Mouse (Mus musculus): ENCODE measurements around the gene Spc25. TPM values are rescaled to one million over a fixed set of nuclear protein-coding genes. Genes with fewer than 3 reads are reported as not detected.

Spc25 gene
- polyA plus RNA-seq, 1 experiment from 2014 or later = 105 TPM

- H3K4me2 ChIP-seq (ENCODE audit: low read depth, low read length) = no peak overlapping the region
- no peaks in the 10 kb centered on the region for H3K9me3 ChIP-seq (ENCODE audit: low read length)
- no peak for DNase-seq
- no peaks in the 10 kb centered on the region for H3K36me3 ChIP-seq (replicated peaks; ENCODE audit: insufficient read depth, low read length)
- H3K27ac ChIP-seq (ENCODE audit: low read depth) = no peak overlapping the region
- H3K9ac ChIP-seq (replicated peaks) = no peak overlapping the region
- no peak for ATAC-seq
- H3K4me3 ChIP-seq (ENCODE audit: low read depth, low read length) = no peak overlapping the region
- H3K27me3 ChIP-seq (ENCODE audit: insufficient read depth, low read length) = no peaks in the 10 kb centered on the region
- no peak for TF ChIP-seq CTCF (IDR thresholded peaks at IDR 0.05; ENCODE audit: low read depth)
- TF ChIP-seq EP300 (IDR thresholded peaks at IDR 0.05; ENCODE audit: low read depth) = no peak
- H3K4me1 ChIP-seq (ENCODE audit: insufficient read depth) = no peaks in the 10 kb centered on the region
Measured at GRCm38 (mm10) chr2:69232101-69232500, 26.1 kb upstream of the Spc25 start.

- Histone ChIP-seq H3K4me2 (ENCODE audit: low read depth, low read length) (no peak overlapping the region), H3K36me3 (replicated peaks; ENCODE audit: insufficient read depth, low read length) (no peaks in the 10 kb centered on the region), H3K4me1 (ENCODE audit: insufficient read depth) (no peaks in the 10 kb centered on the region), H3K27me3 (ENCODE audit: insufficient read depth, low read length) (no peaks in the 10 kb centered on the region), H3K9ac (replicated peaks) (no peak overlapping the region), H3K27ac (ENCODE audit: low read depth) (no peak overlapping the region), H3K4me3 (ENCODE audit: low read depth, low read length) (no peak overlapping the region), H3K9me3 (ENCODE audit: low read length) (no peaks in the 10 kb centered on the region)
- DNase-seq (no peak), ATAC-seq (no peak)
- 76% methylated on average over 2 of the region's 2 CpGs for WGBS (ENCODE audit: insufficient replicate concordance)
- TF ChIP-seq CTCF (IDR thresholded peaks at IDR 0.05; ENCODE audit: low read depth) (no peak), EP300 (IDR thresholded peaks at IDR 0.05; ENCODE audit: low read depth) (no peak)
Measured at GRCm38 (mm10) chr2:69230137-69230536, 24.1 kb upstream of the Spc25 start.

GRCm38 (mm10) chr2:69228635-69229034, 22.6 kb upstream of the Spc25 start:
- Histone ChIP-seq H3K36me3 (replicated peaks; ENCODE audit: insufficient read depth, low read length) (no peaks in the 10 kb centered on the region), H3K4me3 (ENCODE audit: low read depth, low read length) (no peak overlapping the region), H3K4me2 (ENCODE audit: low read depth, low read length) (no peak overlapping the region), H3K9me3 (ENCODE audit: low read length) (no peaks in the 10 kb centered on the region), H3K27me3 (ENCODE audit: insufficient read depth, low read length) (no peaks in the 10 kb centered on the region), H3K9ac (replicated peaks) (no peak overlapping the region), H3K27ac (ENCODE audit: low read depth) (no peak overlapping the region), H3K4me1 (ENCODE audit: insufficient read depth) (no peaks in the 10 kb centered on the region)
- ATAC-seq (no peak), DNase-seq (no peak)
- WGBS (ENCODE audit: insufficient replicate concordance) = 74% methylated on average over 6 of the region's 6 CpGs
- no peak for TF ChIP-seq EP300 (IDR thresholded peaks at IDR 0.05; ENCODE audit: low read depth)
- no peak for TF ChIP-seq CTCF (IDR thresholded peaks at IDR 0.05; ENCODE audit: low read depth)

DNA sequence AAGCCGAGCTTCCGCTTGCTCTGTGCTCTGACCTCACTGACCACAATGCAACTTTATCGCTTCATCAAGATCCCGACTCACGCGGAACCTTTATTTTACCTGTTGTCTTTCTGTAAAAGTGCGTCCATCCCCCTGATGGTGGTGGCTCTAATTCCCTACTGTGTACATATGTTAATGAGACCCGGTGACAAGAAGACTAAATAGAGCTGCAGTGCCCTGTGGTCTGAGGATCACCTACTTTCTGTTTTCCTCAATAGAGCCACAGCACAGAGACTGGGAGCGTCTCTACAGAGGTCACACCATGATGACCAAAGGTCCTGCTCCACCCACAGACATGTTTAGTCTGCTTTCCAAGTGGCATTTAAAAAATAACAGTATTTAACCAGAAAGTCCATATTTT, 20.9 kb upstream of the Spc25 start:
- Histone ChIP-seq H3K4me1 (ENCODE audit: insufficient read depth) (no peaks in the 10 kb centered on the region), H3K27ac (ENCODE audit: low read depth) (no peak overlapping the region; the same call in 1 of the 2 replicates), H3K36me3 (replicated peaks; ENCODE audit: insufficient read depth, low read length) (no peaks in the 10 kb centered on the region), H3K9ac (replicated peaks) (no peak overlapping the region), H3K9me3 (ENCODE audit: low read length) (no peaks in the 10 kb centered on the region), H3K27me3 (ENCODE audit: insufficient read depth, low read length) (no peaks in the 10 kb centered on the region), H3K4me2 (ENCODE audit: low read depth, low read length) (no peak overlapping the region), H3K4me3 (ENCODE audit: low read depth, low read length) (no peak overlapping the region)
- ATAC-seq (peak; percentile 56), DNase-seq (no peak)
- 81% methylated on average over 9 of the region's 9 CpGs for WGBS (ENCODE audit: insufficient replicate concordance)
- TF ChIP-seq EP300 (IDR thresholded peaks at IDR 0.05; ENCODE audit: low read depth) (no peak), CTCF (IDR thresholded peaks at IDR 0.05; ENCODE audit: low read depth) (no peak)

- H3K9me3 ChIP-seq (ENCODE audit: low read length) = no peaks in the 10 kb centered on the region
- ATAC-seq = peak; percentile 52; the same call in 1 of the 2 replicates
- H3K4me1 ChIP-seq (ENCODE audit: insufficient read depth) = no peaks in the 10 kb centered on the region
- H3K4me3 ChIP-seq (ENCODE audit: low read depth, low read length) = no peak overlapping the region
- TF ChIP-seq EP300 (IDR thresholded peaks at IDR 0.05; ENCODE audit: low read depth) (no peak), CTCF (IDR thresholded peaks at IDR 0.05; ENCODE audit: low read depth) (no peak)
- no peak overlapping the region for H3K27ac ChIP-seq (ENCODE audit: low read depth)
- no peaks in the 10 kb centered on the region for H3K36me3 ChIP-seq (replicated peaks; ENCODE audit: insufficient read depth, low read length)
- WGBS (ENCODE audit: insufficient replicate concordance) = 46% methylated on average over 2 of the region's 2 CpGs
- H3K4me2 ChIP-seq (ENCODE audit: low read depth, low read length) = no peak overlapping the region
- no peak overlapping the region for H3K9ac ChIP-seq (replicated peaks)
- H3K27me3 ChIP-seq (ENCODE audit: insufficient read depth, low read length) = no peaks in the 10 kb centered on the region
- DNase-seq = no peak
Measured at GRCm38 (mm10) chr2:69224724-69225123, 18.7 kb upstream of the Spc25 start.

DNA sequence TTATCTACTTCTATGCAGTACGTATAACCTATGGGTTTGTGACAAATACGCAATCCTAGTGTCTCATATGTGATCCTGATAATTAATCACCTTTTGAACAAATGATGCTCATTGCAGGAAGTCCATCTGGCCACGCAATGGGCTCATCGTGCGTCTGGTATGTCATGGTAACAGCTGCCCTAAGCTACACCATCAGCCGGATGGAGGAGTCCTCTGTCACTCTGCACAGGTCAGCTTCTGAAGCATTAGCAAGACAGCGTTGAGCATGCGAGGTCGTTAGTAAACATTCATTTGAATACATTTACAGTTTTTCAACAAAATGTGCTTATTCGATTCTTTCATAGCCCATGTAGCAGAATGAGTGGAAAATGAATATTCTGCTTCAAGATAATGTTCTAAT, 16.8 kb upstream of the Spc25 start:
- Histone ChIP-seq H3K4me2 (ENCODE audit: low read depth, low read length) (no peak overlapping the region), H3K27ac (ENCODE audit: low read depth) (no peak overlapping the region), H3K27me3 (ENCODE audit: insufficient read depth, low read length) (no peaks in the 10 kb centered on the region), H3K9me3 (ENCODE audit: low read length) (no peaks in the 10 kb centered on the region), H3K9ac (replicated peaks) (no peak overlapping the region), H3K4me1 (ENCODE audit: insufficient read depth) (no peaks in the 10 kb centered on the region), H3K4me3 (ENCODE audit: low read depth, low read length) (no peak overlapping the region), H3K36me3 (replicated peaks; ENCODE audit: insufficient read depth, low read length) (no peaks in the 10 kb centered on the region)
- DNase-seq (no peak), ATAC-seq (no peak)
- WGBS (ENCODE audit: insufficient replicate concordance) = 80% methylated on average over 10 of the region's 10 CpGs
- TF ChIP-seq CTCF (IDR thresholded peaks at IDR 0.05; ENCODE audit: low read depth) = no peak
- no peak for TF ChIP-seq EP300 (IDR thresholded peaks at IDR 0.05; ENCODE audit: low read depth)

GRCm38 (mm10) chr2:69221868-69222416, 15.9 kb upstream of the Spc25 start:
- H3K27ac ChIP-seq (ENCODE audit: low read depth) = no peak overlapping the region
- H3K9me3 ChIP-seq (ENCODE audit: low read length) = no peaks in the 10 kb centered on the region
- H3K4me1 ChIP-seq (ENCODE audit: insufficient read depth) = no peaks in the 10 kb centered on the region
- DNase-seq (no peak), ATAC-seq (no peak)
- no peak overlapping the region for H3K9ac ChIP-seq (replicated peaks)
- WGBS (ENCODE audit: insufficient replicate concordance) = 63% methylated on average over 5 of the region's 5 CpGs
- TF ChIP-seq CTCF (IDR thresholded peaks at IDR 0.05; ENCODE audit: low read depth) = no peak
- TF ChIP-seq EP300 (IDR thresholded peaks at IDR 0.05; ENCODE audit: low read depth) = no peak
- H3K27me3 ChIP-seq (ENCODE audit: insufficient read depth, low read length) = no peaks in the 10 kb centered on the region
- no peak overlapping the region for H3K4me3 ChIP-seq (ENCODE audit: low read depth, low read length)
- H3K4me2 ChIP-seq (ENCODE audit: low read depth, low read length) = no peak overlapping the region
- H3K36me3 ChIP-seq (replicated peaks; ENCODE audit: insufficient read depth, low read length) = no peaks in the 10 kb centered on the region

Measured in liver, postnatal 0 days (tissue).